In genomic region chr9:110873681-110874659, GRCm38 (mm10) we compare ENCODE assay signal across 9 mouse cellular contexts. TPM values are rescaled to one million over a fixed set of nuclear protein-coding genes. Genes with fewer than 3 reads are reported as not detected.
DNase-seq lines count a peak whose midpoint lies in the region; ATAC-seq and TF ChIP-seq lines count a peak whose summit lies in the region.
"Had no signal": no experiment of that assay in that cellular context is flagged by ENCODE, and none has a peak within 500 bp of the region (broad histone marks: within the 10 kb centered on the region; RNA-seq: fewer than 3 reads in every experiment).

No protein-coding gene starts in this region.

- H3K27me3 ChIP-seq in E14TG2a.4 (ENCODE audit: insufficient read depth, low read length) = peaks cover 48% of the 10 kb centered on the region
- peaks cover 45% of the 10 kb centered on the region for H3K27me3 ChIP-seq in embryonic facial prominence, embryonic 12.5 days

- no peaks in the 10 kb centered on the region for H3K36me3 ChIP-seq in E14TG2a.4 (ENCODE audit: insufficient read depth, low read length)
- no peaks in the 10 kb centered on the region for H3K36me3 ChIP-seq in embryonic facial prominence, embryonic 12.5 days

- no peak overlapping the region for H3K27ac ChIP-seq in embryonic facial prominence, embryonic 12.5 days

- ATAC-seq in frontal cortex, adult (ENCODE audit: low TSS enrichment) = no peak
- ATAC-seq in embryonic facial prominence, embryonic 12.5 days (ENCODE audit: insufficient number of reproducible peaks, insufficient read depth, low FRiP score, low TSS enrichment) = no peak

- H3K9ac ChIP-seq in embryonic facial prominence, embryonic 12.5 days = 0 out of 2 replicates have a peak overlapping the region, but pooled peaks have one; percentile 9

- no peaks in the 10 kb centered on the region for H3K9me3 ChIP-seq in E14TG2a.4 (ENCODE audit: low read length)
- no peaks in the 10 kb centered on the region for H3K9me3 ChIP-seq in embryonic facial prominence, embryonic 12.5 days

- WGBS in embryonic facial prominence, embryonic 12.5 days = 10% methylated on average over 40 of the region's 40 CpGs

- peak overlapping the region; percentile 54 for H3K4me2 ChIP-seq in embryonic facial prominence, embryonic 12.5 days (replicated peaks)

- peak; percentile 34 to 54 for DNase-seq in frontal cortex, postnatal 14 days (ENCODE audit: low spot score in 2 of 2)
- DNase-seq in kidney, adult 11 months = peak; percentile 58
- DNase-seq in lung, postnatal 4 days = peak; percentile 60 to 73
- DNase-seq in testis, postnatal 10 days (ENCODE audit: low spot score) = peak; percentile 67
- no peak for DNase-seq in cerebellum, adult 9-11 months

- no peak for TF ChIP-seq CTCF in E14TG2a.4 (conservative IDR thresholded peaks at IDR 0.05; ENCODE audit: low read length)

- H3K4me1 ChIP-seq in E14TG2a.4 (replicated peaks; ENCODE audit: low read depth, low read length) = peaks cover 26% of the 10 kb centered on the region
- peaks cover 20% of the 10 kb centered on the region for H3K4me1 ChIP-seq in embryonic facial prominence, embryonic 12.5 days

- peak overlapping the region; percentile 77 for H3K4me3 ChIP-seq in E14TG2a.4 (replicated peaks; ENCODE audit: low read length)
- peak overlapping the region; percentile 26 for H3K4me3 ChIP-seq in embryonic facial prominence, embryonic 12.5 days

RNA-seq across cellular contexts. Expression of gene Als2cl, which starts 5.7 kb away (rescaled TPM):
- 2.1 and 2.2 TPM in 2 replicates for polyA plus RNA-seq in embryonic facial prominence, embryonic 12.5 days (2016; fragmentation: Nextera tagmentation; extraction: Ambion mirVana)

RNA-seq across cellular contexts. Expression of gene Tmie, which starts 5.9 kb away (rescaled TPM):
- polyA plus RNA-seq in embryonic facial prominence, embryonic 12.5 days (2016; fragmentation: Nextera tagmentation; extraction: Ambion mirVana) = 0.96 and 1.3 TPM in 2 replicates

RNA-seq across cellular contexts. Expression of gene Prss50, which starts 16.2 kb away (rescaled TPM):
- polyA plus RNA-seq in embryonic facial prominence, embryonic 12.5 days (2016; fragmentation: Nextera tagmentation; extraction: Ambion mirVana) = 0.15 and 0.50 TPM in 2 replicates

RNA-seq across cellular contexts. Expression of gene Prss46, which starts 29.7 kb away (rescaled TPM):
- polyA plus RNA-seq in embryonic facial prominence, embryonic 12.5 days (2016; fragmentation: Nextera tagmentation; extraction: Ambion mirVana) = not detected in 2 replicates
- polyA plus RNA-seq: frontal cortex, adult 2 months had no signal

RNA-seq across cellular contexts. Expression of gene Prss45, which starts 39.6 kb away (rescaled TPM):
- not detected in 2 replicates for polyA plus RNA-seq in embryonic facial prominence, embryonic 12.5 days (2016; fragmentation: Nextera tagmentation; extraction: Ambion mirVana)
